Mouse (Mus musculus) ES-E14 (cell line): ENCODE results near the gene Capn5. TPM values are rescaled to one million over a fixed set of nuclear protein-coding genes. Genes with fewer than 3 reads are reported as not detected.

Experiments
- DNase-seq: peaks from one replicate; pipeline ENCODE4 v3.0.0-alpha.2; 2013; ENCODE audit warnings: low read depth, low spot score
- H3K27ac ChIP-seq: 2 replicates; pipeline ENCODE4 v1.5.1; 2012; ENCODE audit warnings: low read depth, mild to moderate bottlenecking, low read length, moderate library complexity, mixed read lengths; ENCODE audit not compliant: poor library complexity, insufficient read depth, severe bottlenecking
- H3K36me3 ChIP-seq: 2 replicates; pipeline ENCODE4 v1.6.1; 2012; ENCODE audit warnings: mild to moderate bottlenecking, low read length, moderate library complexity, mixed read lengths; ENCODE audit not compliant: control insufficient read depth, poor library complexity, insufficient read depth, severe bottlenecking
- H3K4me1 ChIP-seq, 2 experiments: fragments of 150-350 bp in 1 of 2; sonication (generic) in 1 of 2; 2 replicates each; pipeline ENCODE4 v1.6.1; 2012; ENCODE audit warnings: low read length in 2 of 2, mild to moderate bottlenecking in 1 of 2, mixed read lengths in 1 of 2; ENCODE audit not compliant: control insufficient read depth in 2 of 2, insufficient read depth in 2 of 2, poor library complexity in 1 of 2
- H3K4me3 ChIP-seq, 2 experiments: fragments of 150-350 bp in 1 of 2; sonication (generic) in 1 of 2; 2 replicates each; pipeline ENCODE4 v1.5.1; 2012; ENCODE audit warnings: low read length in 2 of 2, low read depth in 1 of 2, mild to moderate bottlenecking in 1 of 2, mixed read lengths in 1 of 2; ENCODE audit not compliant: insufficient read depth in 1 of 2, poor library complexity in 1 of 2, severe bottlenecking in 1 of 2
- H3K9ac ChIP-seq: 2 replicates; pipeline ENCODE4 v1.6.1; 2012; ENCODE audit warnings: low read depth, mild to moderate bottlenecking, low read length, mixed read lengths; ENCODE audit not compliant: poor library complexity, insufficient read depth, severe bottlenecking
- H3K9me3 ChIP-seq: fragments of 150-350 bp; sonication (generic); 2 replicates; pipeline ENCODE4 v1.6.1; 2012; ENCODE audit warnings: low read depth, mild to moderate bottlenecking, low read length; ENCODE audit not compliant: control insufficient read depth, insufficient read depth
- CHD2 ChIP-seq: IDR thresholded peaks from 2 replicates; pipeline ENCODE4 v1.6.1; 2014; ENCODE audit warnings: mild to moderate bottlenecking, low read depth, low read length, inconsistent platforms
- HCFC1 ChIP-seq: IDR thresholded peaks from 2 replicates; pipeline ENCODE4 v1.6.1; 2012; ENCODE audit warnings: low read length, inconsistent platforms, borderline replicate concordance; ENCODE audit not compliant: insufficient read depth
- MAFK ChIP-seq: IDR thresholded peaks from 2 replicates; pipeline ENCODE4 v1.6.1; 2014; ENCODE audit warnings: mild to moderate bottlenecking, low read depth, low read length, inconsistent platforms; ENCODE audit not compliant: insufficient read depth
- ZC3H11A ChIP-seq: IDR thresholded peaks from 2 replicates; pipeline ENCODE4 v1.6.1; 2012; ENCODE audit warnings: low read depth, mild to moderate bottlenecking, inconsistent platforms, low read length, borderline replicate concordance
- ZNF384 ChIP-seq: IDR thresholded peaks from 2 replicates; pipeline ENCODE4 v1.6.1; 2012; ENCODE audit warnings: low read depth, low read length, inconsistent platforms
- in situ Hi-C, 2 experiments: fragments of 600-800 bp; cut with MboI; formaldehyde crosslinking; loops; one replicate each; pipeline ENCODE4 v1.15.1; 2025; ENCODE audit warnings: low sequenced_read_pairs in 2 of 2, inconsistent platforms in 1 of 2; ENCODE audit not compliant: unreplicated experiment in 2 of 2
- total RNA-seq: library from RNA; depleted of rRNA; stranded (reverse); fragments of 300-350 nt; gene quantifications from 2 replicates; pipeline ENCODE4 v1.2.3, GENCODE M21; 2012

Gene Capn5
- total RNA-seq, 1 experiment = 5.0 TPM

GRCm38 (mm10) chr7:98153345-98153744 lies 24.7 kb downstream of the Capn5 start:
- no peak overlapping the region for H3K27ac ChIP-seq
- TF ChIP-seq CHD2 = no peak
- no peak for TF ChIP-seq MAFK
- TF ChIP-seq ZNF384 = no peak
- no peak for TF ChIP-seq ZC3H11A
- TF ChIP-seq HCFC1 = no peak
- H3K4me3 ChIP-seq = no peak overlapping the region
- DNase-seq = no peak
- no peak overlapping the region for H3K9ac ChIP-seq
- no peaks in the 10 kb centered on the region for H3K9me3 ChIP-seq
- in situ Hi-C loops = no loop called here
- peaks cover 8 to 36% of the 10 kb centered on the region in 2 experiments for H3K4me1 ChIP-seq
- H3K36me3 ChIP-seq = 0 out of 2 replicates have a peak, but pooled peaks cover 2% of the 10 kb centered on the region

DNA sequence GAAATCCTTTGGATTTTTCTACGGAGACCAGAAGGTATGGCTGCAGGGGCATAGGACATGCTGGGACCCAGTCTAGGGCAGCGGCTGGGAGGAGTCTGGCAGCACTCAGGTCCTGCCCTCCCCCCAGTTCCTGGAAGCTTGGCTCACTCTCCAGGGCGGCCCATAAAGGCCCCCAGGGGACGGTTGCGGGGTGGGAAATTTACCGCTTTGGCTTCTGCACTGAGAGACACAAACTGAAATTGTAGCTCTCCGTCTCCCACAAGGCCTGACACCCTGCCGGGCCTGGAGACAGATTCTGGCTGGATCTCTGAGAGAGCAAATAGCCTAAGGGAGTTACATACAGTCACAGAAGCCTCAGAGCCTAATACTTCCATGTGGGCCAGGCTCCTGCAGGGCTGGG lies 25.7 kb downstream of the Capn5 start:
- Histone ChIP-seq H3K4me1 (peaks cover 6 to 31% of the 10 kb centered on the region in 2 experiments), H3K9ac (no peak overlapping the region), H3K27ac (no peak overlapping the region), H3K4me3 (no peak overlapping the region), H3K36me3 (peaks cover 3% of the 10 kb centered on the region; the same call in 1 of the 2 replicates), H3K9me3 (no peaks in the 10 kb centered on the region)
- DNase-seq = no peak
- in situ Hi-C loops = no loop called here
- TF ChIP-seq HCFC1 (no peak), CHD2 (no peak)

GRCm38 (mm10) chr7:98150525-98150924 lies 27.5 kb downstream of the Capn5 start:
- DNase-seq = no peak
- no peak overlapping the region for H3K9ac ChIP-seq
- H3K4me1 ChIP-seq = peaks cover 0 to 16% of the 10 kb centered on the region in 2 experiments; a peak in 2 of 4 replicates
- H3K4me3 ChIP-seq = no peak overlapping the region
- H3K36me3 ChIP-seq = peaks cover 5% of the 10 kb centered on the region; the same call in 1 of the 2 replicates
- in situ Hi-C loops = no loop called here
- H3K27ac ChIP-seq = no peak overlapping the region; the same call in 1 of the 2 replicates
- TF ChIP-seq CHD2 (no peak), ZNF384 (no peak), ZC3H11A (no peak), HCFC1 (no peak), MAFK (no peak)
- no peaks in the 10 kb centered on the region for H3K9me3 ChIP-seq

DNA sequence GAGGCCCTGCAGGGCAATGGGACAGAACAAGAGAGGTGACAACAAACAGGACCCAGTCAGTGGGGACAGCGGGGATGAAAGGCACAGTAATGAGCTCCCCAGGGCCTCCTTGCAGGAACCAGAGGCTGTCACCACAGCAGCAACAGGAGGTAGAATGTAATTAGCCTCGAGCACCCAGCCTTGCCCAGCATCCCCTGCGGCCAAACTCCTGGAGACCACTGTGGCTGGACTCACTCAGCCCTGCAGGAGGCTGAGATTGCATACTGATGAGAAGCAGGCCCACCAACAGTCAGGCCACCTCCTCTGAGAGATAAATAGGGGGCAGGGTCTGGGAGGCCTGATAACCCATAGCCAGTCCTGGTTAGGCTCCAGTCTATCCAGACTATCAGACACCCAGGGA lies 28.3 kb downstream of the Capn5 start:
- H3K9me3 ChIP-seq = no peaks in the 10 kb centered on the region
- peaks cover 0 to 18% of the 10 kb centered on the region in 2 experiments; a peak in 2 of 4 replicates for H3K4me1 ChIP-seq
- no peak for TF ChIP-seq MAFK
- no peak for TF ChIP-seq ZNF384
- no peak for TF ChIP-seq ZC3H11A
- no peak for TF ChIP-seq HCFC1
- no peak for TF ChIP-seq CHD2
- no peak overlapping the region for H3K4me3 ChIP-seq
- in situ Hi-C loops = no loop called here
- no peak overlapping the region for H3K27ac ChIP-seq
- H3K36me3 ChIP-seq = peaks cover 5% of the 10 kb centered on the region; the same call in 1 of the 2 replicates
- no peak for DNase-seq
- no peak overlapping the region for H3K9ac ChIP-seq
